Mouse (Mus musculus): ENCODE results near the gene Gm21095. TPM values are rescaled to one million over a fixed set of nuclear protein-coding genes. Genes with fewer than 3 reads are reported as not detected.
"Not testable (repeated sequence)": the region's sequence is repeated elsewhere in the genome, so short reads cannot be mapped to it uniquely, and the experiment has no call there.

Gene Gm21095
- polyA plus RNA-seq (2015; fragmentation: Nextera tagmentation; extraction: Ambion mirVana), result not detected in 2 replicates

DNA sequence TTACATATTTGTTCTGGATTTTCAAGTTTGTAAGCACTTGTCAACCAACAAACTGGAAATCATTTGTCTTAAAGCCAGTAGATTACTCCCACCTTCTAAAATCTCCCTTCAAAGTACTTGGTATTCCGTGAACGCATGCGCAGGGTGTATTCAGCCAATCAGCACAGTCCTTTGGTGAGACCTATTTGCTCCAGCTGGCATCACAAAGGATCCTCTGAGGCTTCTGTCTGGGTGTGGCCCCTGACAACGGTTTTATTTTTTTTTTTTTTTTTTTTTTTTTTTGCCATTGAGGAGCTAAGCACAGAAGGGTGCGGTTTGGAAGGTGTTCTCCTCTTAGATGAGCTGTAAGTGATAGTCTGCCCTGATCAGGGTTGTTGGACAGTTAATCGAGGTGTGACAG, at the start of gene Gm21095:
Gm21095 (plus strand) TSS at position 301 of the 400 bp plus-strand sequence.
- H3K9me3 ChIP-seq; H3K4me3 ChIP-seq; ATAC-seq (replicated peaks); H3K4me1 ChIP-seq; H3K27me3 ChIP-seq; H3K36me3 ChIP-seq; H3K27ac ChIP-seq (replicated peaks); H3K9ac ChIP-seq (replicated peaks); H3K4me2 ChIP-seq (replicated peaks): not testable (repeated sequence)
- WGBS, result no CpG with 5 or more reads among the region's 6 CpGs
